Mouse (Mus musculus) lung, embryonic 14.5 days (tissue): ENCODE measurements at regions not wholly inside any gene's neighbourhood (a gene's known extent, or its start where the extent isn't known, plus 50 kb on each side); places are given as distances from the start of the nearest gene placed in this dataset.

ENCODE experiments used
- ATAC-seq: fragments of 200-750 bp; cut with Nextera tagmentation; 2 replicates; pipeline ENCODE4 v1.8.0; 2017; ENCODE audit warnings: mild to moderate bottlenecking, moderate TSS enrichment, moderate library complexity; ENCODE audit not compliant: insufficient read depth
- DNase-seq: peaks from one replicate; pipeline ENCODE4 v3.0.0-alpha.2; 2015
- H3K27ac ChIP-seq: fragments of 300-500 bp; sonication (generic); 2 replicates; pipeline ENCODE4 v1.5.1; 2014; ENCODE audit warnings: low read depth, mild to moderate bottlenecking, moderate library complexity
- H3K27me3 ChIP-seq: fragments of 300-500 bp; sonication (generic); 2 replicates; pipeline ENCODE4 v1.6.1; 2014; ENCODE audit warnings: low read length, control low read depth; ENCODE audit not compliant: insufficient read depth
- H3K36me3 ChIP-seq: fragments of 300-500 bp; sonication (generic); 2 replicates; pipeline ENCODE4 v1.6.1; 2014; ENCODE audit warnings: control low read depth; ENCODE audit not compliant: insufficient read depth
- H3K4me1 ChIP-seq: fragments of 300-500 bp; sonication (generic); 2 replicates; pipeline ENCODE4 v1.6.1; 2014; ENCODE audit warnings: antibody characterized with exemption, control low read depth; ENCODE audit not compliant: insufficient read depth
- H3K4me2 ChIP-seq: fragments of 300-500 bp; sonication (generic); 2 replicates; pipeline ENCODE4 v1.6.1; 2014; ENCODE audit warnings: mild to moderate bottlenecking
- H3K4me3 ChIP-seq: fragments of 300-500 bp; sonication (generic); 2 replicates; pipeline ENCODE4 v1.5.1; 2014; ENCODE audit warnings: low read depth, low read length
- H3K9ac ChIP-seq: fragments of 300-500 bp; sonication (generic); 2 replicates; pipeline ENCODE4 v1.6.1; 2014
- H3K9me3 ChIP-seq: fragments of 300-500 bp; sonication (generic); 2 replicates; pipeline ENCODE4 v1.6.1; 2016; ENCODE audit warnings: low read depth, low read length, control low read depth
- CTCF ChIP-seq: IDR thresholded peaks from 2 replicates; pipeline ENCODE4 v1.5.1; 2016; ENCODE audit warnings: antibody characterized with exemption, low read depth
- WGBS: fragments of 180-500 bp; shearing (Covaris S2); extraction: QIAGEN DNeasy Blood & Tissue Kit; methylation state at CpG from one replicate; pipeline ENCODE4 v1.1.7; 2014; 5-methylcytosine and 5-hydroxymethylcytosine counted together

GRCm38 (mm10) chr7:93424717-93425116 lies 345.1 kb downstream of the Fam181b start:
- ATAC-seq (no peak), DNase-seq (no peak)
- Histone ChIP-seq H3K4me2 (no peak overlapping the region), H3K9me3 (no peaks in the 10 kb centered on the region), H3K36me3 (no peaks in the 10 kb centered on the region), H3K4me3 (no peak overlapping the region), H3K4me1 (no peaks in the 10 kb centered on the region), H3K27me3 (no peaks in the 10 kb centered on the region), H3K27ac (no peak overlapping the region), H3K9ac (no peak overlapping the region)
- TF ChIP-seq CTCF = no peak

GRCm38 (mm10) chr7:93435034-93435433 lies 355.4 kb downstream of the Fam181b start:
- no peak for TF ChIP-seq CTCF
- H3K27me3 ChIP-seq = no peaks in the 10 kb centered on the region
- H3K9ac ChIP-seq = no peak overlapping the region
- H3K4me2 ChIP-seq = no peak overlapping the region
- H3K36me3 ChIP-seq = no peaks in the 10 kb centered on the region
- DNase-seq (no peak), ATAC-seq (no peak)
- no peak overlapping the region for H3K4me3 ChIP-seq
- H3K9me3 ChIP-seq = no peaks in the 10 kb centered on the region
- H3K4me1 ChIP-seq = no peaks in the 10 kb centered on the region
- no peak overlapping the region for H3K27ac ChIP-seq

GRCm38 (mm10) chr7:93454071-93454470 lies 374.4 kb downstream of the Fam181b start:
- no peak for TF ChIP-seq CTCF
- Histone ChIP-seq H3K9me3 (no peaks in the 10 kb centered on the region), H3K4me3 (no peak overlapping the region), H3K4me2 (no peak overlapping the region), H3K27me3 (no peaks in the 10 kb centered on the region), H3K27ac (no peak overlapping the region), H3K4me1 (no peaks in the 10 kb centered on the region), H3K36me3 (no peaks in the 10 kb centered on the region), H3K9ac (no peak overlapping the region)
- 55% methylated on average over 1 of the region's 1 CpGs for WGBS
- DNase-seq = no peak
- ATAC-seq = no peak

- Histone ChIP-seq H3K9me3 (no peaks in the 10 kb centered on the region), H3K36me3 (no peaks in the 10 kb centered on the region), H3K4me2 (no peak overlapping the region), H3K9ac (no peak overlapping the region), H3K4me3 (no peak overlapping the region), H3K4me1 (no peaks in the 10 kb centered on the region), H3K27me3 (no peaks in the 10 kb centered on the region), H3K27ac (no peak overlapping the region)
- DNase-seq = no peak
- no peak for TF ChIP-seq CTCF
- ATAC-seq = no peak
These were observed 383.7 kb downstream of the Fam181b start for GRCm38 (mm10) chr7:93463377-93463776.

- Histone ChIP-seq H3K36me3 (no peaks in the 10 kb centered on the region), H3K27ac (no peak overlapping the region), H3K4me3 (no peak overlapping the region), H3K9ac (no peak overlapping the region), H3K4me2 (no peak overlapping the region), H3K27me3 (no peaks in the 10 kb centered on the region), H3K9me3 (no peaks in the 10 kb centered on the region), H3K4me1 (no peaks in the 10 kb centered on the region)
- WGBS = 84% methylated on average over 1 of the region's 1 CpGs
- DNase-seq = no peak
- no peak for TF ChIP-seq CTCF
- no peak for ATAC-seq
These were observed 393.7 kb downstream of the Fam181b start for GRCm38 (mm10) chr7:93473371-93473770.

- H3K4me3 ChIP-seq = no peak overlapping the region
- H3K9ac ChIP-seq = no peak overlapping the region
- H3K27ac ChIP-seq = no peak overlapping the region
- H3K4me2 ChIP-seq = no peak overlapping the region
- H3K27me3 ChIP-seq = no peaks in the 10 kb centered on the region
- H3K4me1 ChIP-seq = no peaks in the 10 kb centered on the region
- no peaks in the 10 kb centered on the region for H3K36me3 ChIP-seq
- TF ChIP-seq CTCF = no peak
- 52% methylated on average over 2 of the region's 2 CpGs for WGBS
- H3K9me3 ChIP-seq = no peaks in the 10 kb centered on the region
- DNase-seq (no peak), ATAC-seq (no peak)
These were observed 431.0 kb downstream of the Fam181b start for GRCm38 (mm10) chr7:93510636-93511035.

GRCm38 (mm10) chr7:93511237-93511636 lies 431.6 kb downstream of the Fam181b start:
- Histone ChIP-seq H3K9ac (no peak overlapping the region), H3K27me3 (no peaks in the 10 kb centered on the region), H3K36me3 (no peaks in the 10 kb centered on the region), H3K9me3 (no peaks in the 10 kb centered on the region), H3K4me3 (no peak overlapping the region), H3K27ac (no peak overlapping the region), H3K4me2 (no peak overlapping the region), H3K4me1 (no peaks in the 10 kb centered on the region)
- 56% methylated on average over 1 of the region's 1 CpGs for WGBS
- TF ChIP-seq CTCF = no peak
- DNase-seq (no peak), ATAC-seq (no peak)

GRCm38 (mm10) chr7:93559131-93559530 lies 479.5 kb downstream of the Fam181b start:
- no peaks in the 10 kb centered on the region for H3K4me1 ChIP-seq
- H3K9ac ChIP-seq = no peak overlapping the region
- no peaks in the 10 kb centered on the region for H3K9me3 ChIP-seq
- ATAC-seq = no peak
- H3K4me3 ChIP-seq = no peak overlapping the region
- no peak overlapping the region for H3K4me2 ChIP-seq
- WGBS = 68% methylated on average over 3 of the region's 3 CpGs
- DNase-seq = no peak
- TF ChIP-seq CTCF = no peak
- no peak overlapping the region for H3K27ac ChIP-seq
- no peaks in the 10 kb centered on the region for H3K36me3 ChIP-seq
- H3K27me3 ChIP-seq = no peaks in the 10 kb centered on the region
